Mouse (Mus musculus) monocyte, adult 2 months (primary cell): ENCODE results near the gene Zfp617.
"Not testable (repeated sequence)": the region's sequence is repeated elsewhere in the genome, so short reads cannot be mapped to it uniquely, and the experiment has no call there.

ENCODE experiments used
- DNase-seq, 2 experiments: peaks; one replicate each; pipeline ENCODE4 v3.0.0; 2022; ENCODE audit warnings: low spot score in 2 of 2, low read depth in 1 of 2

The Zfp617 gene

DNA sequence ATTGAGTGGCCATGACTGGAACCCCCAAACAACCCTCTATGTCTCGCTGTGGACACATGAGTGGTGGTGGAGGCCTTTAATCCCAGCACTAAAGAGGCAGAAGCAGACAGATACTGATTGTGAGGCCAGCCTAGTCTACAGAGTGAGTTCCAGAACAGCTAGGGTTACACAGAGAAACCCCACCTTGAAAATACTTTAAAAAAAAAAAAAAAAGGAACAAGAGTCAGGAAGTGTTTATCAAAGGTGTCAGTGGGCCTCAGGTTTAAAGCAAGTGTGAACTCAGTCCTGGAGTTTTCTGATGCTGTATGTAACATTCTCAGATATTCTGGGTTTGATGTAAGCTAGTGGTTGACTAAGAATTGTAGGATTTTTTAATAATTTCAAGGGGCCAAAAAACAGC, 44.1 kb downstream of the Zfp617 start:
- no peak for DNase-seq

DNA sequence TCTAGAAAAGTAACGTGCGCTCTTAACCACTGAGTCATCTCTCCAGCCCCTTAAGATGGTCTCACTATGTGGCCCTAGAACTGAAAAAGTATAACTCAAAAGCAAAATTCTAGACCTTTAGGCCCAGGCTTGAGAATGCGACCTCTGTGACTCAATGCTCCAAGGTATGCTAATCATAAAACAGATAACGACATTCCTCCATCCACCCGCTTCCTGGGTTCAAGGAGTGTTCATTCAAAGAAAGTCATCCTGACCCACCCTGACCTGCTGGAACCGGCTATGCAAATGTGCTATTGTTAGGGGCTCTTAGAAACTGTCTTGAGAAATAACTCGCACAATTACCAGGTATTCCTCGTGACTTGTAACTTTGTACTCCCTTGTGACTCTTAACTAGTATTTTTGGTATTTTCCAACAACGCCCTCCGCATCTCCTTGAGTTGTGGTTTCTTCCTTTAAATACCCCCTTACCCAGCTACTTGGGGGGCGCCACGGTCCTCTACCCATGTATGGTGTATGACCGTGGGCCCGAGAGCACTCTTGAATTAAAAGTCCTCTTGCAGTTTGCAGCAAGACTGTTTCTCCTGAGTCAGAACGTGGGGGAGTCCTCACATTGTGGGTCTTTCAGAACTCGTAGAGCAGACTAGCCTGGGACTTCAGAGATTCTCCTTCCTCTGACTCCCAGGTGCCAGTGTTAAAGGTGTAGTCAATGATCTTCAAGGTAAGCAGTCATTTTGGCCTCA, 44.7 kb downstream of the Zfp617 start:
- not testable (repeated sequence) for DNase-seq

DNA sequence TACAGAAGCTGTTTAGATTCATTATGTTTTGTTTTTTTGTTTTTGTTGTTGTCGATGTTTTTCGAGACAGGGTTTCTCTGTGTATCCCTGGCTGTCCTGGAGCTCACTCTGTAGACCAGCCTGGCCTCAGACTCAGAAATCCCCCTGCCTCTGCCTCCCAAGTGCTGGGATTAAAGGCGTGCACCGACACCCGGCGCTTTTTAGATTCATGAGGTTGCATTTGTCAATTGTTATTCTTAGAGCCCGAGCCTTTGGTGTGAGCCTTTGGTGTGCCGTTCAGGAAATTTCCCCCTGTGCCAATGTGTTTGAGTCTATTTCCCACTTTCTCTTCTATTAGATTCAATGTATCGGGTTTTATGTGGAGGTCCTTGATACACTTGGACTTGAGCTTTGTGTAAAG, 46.2 kb downstream of the Zfp617 start:
- no peak for DNase-seq

DNA sequence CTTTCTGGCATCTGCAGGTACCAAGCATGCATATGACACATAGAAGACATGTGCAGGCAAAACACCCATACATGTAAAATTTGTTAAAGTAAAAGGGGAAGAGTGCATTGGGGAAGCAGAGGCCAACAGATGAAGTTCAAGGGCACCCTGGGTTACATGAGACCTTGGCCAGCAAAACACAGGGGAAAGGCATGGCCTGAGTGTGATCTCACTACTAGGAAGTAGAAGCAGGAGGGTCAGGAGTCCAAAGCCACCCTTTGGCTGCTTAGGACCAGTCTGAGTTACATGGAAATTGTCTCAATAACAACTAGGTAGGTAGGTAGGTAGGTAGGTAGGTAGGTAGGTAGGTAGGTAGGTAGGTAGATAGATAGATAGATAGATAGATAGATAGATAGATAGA, 52.0 kb downstream of the Zfp617 start:
- DNase-seq, result no peak

DNA sequence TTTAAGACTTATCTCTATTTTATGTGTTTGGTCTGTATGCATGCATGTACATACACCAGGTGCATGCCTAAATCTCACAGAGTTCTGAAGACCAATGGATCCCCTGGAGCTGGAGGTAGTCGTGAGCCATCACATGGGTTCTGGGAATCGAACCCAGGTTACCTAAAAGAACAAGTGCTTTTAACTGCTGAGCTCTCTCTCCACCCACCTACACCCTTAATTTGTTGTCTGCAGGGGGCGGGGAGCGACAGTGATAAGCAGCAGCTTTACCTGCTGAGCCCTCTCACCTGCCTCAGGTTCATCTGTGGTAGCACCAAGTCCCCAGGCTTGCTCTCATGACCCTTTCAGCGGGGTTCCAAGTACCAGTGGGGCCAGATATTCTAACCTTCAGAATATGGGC, 53.4 kb downstream of the Zfp617 start:
- DNase-seq, result no peak

DNA sequence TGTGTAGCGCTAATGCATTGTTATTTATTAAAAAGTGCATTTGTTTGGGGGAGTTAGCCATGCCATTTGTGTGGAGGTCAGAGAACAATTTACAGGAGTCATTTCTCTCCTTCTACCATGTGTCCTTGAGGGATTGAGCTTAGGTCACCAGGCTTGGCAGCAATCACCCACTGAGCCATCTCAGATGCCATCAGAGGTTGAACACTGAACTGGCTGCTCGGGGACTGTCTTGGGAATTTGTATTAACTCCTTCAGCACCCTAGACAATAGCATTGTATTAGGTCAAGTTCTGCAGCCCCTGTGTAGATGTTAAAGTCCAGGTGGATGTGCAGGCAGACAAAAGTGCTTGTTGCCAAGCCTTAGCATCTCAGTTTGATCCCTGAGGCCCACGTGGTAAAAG, 55.6 kb downstream of the Zfp617 start:
- no peak for DNase-seq

DNA sequence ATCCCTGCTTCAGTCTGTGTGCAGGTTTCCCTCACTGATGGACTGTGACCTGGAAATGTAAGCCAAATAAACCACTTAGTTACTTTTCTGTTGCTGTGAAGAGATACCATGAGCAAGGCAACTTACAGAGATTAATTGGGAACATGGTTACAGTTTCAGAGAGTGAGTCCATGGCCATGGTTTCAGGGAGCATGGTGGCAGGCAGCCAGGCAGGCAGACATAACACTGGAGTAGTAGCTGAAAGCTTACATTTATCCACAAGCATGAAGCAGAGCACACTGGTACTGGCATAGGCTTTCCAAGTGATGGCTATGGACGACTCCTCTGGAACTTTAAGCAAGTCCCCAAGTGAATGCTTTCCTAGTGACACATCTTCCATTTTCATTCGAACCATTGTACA, 56.7 kb downstream of the Zfp617 start:
- no peak for DNase-seq

DNA sequence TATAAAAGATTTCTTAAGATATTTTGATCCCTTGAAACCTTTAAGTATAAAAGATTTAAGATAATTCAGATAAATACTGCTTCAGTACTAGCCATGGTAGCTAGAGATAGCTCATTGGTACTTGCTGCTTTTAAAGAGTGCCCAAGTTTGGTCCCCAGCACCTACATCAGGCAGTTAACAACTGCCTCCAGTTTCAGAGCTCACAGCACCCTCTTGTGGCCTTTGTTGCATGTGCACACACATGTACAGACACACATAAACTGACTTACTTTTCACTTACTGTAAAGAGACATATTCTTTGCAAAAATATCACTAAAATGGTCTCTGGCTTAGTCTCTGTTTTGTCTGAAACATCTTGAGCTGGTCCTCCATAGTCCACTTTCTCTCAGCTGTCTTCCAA, 58.0 kb downstream of the Zfp617 start:
- no peak for DNase-seq

DNA sequence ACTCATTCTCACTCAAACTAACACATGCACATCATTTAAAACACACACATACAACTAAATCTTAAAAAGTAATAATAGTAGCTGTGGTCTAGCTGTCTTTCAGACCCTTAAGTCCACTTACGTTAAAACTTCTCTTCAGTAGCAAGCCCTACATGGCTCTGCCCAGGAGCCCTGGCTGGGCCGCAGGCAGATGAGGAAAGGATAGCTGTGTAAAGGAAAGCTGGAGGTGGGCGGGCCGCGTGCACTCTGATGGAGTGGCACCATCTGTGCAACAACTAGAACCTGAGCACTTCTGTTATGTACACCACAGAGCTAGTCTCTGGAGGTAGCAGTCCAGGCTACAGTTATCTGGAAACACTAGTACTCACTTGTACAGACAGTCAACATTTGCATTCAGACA, 58.8 kb downstream of the Zfp617 start:
- no peak for DNase-seq

DNA sequence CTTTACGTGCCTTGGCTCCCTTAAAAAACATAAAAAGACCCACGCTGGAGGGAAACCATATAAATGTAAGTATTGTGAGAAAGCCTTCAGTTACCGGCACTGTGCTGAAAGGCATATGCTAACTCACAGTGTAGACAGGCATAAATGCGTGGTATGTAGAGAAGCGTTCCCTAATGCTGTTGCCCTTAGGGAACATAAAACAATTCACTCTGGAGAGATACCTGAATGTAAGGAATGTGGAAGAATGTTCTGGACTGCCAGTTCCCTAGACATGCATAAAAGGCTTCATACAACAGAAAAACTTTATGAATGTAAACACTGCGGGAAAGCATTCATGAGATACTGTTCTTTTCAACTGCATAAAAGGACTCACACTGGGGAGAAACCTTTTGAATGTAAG, 59.7 kb downstream of the Zfp617 start:
- DNase-seq, result no peak

DNA sequence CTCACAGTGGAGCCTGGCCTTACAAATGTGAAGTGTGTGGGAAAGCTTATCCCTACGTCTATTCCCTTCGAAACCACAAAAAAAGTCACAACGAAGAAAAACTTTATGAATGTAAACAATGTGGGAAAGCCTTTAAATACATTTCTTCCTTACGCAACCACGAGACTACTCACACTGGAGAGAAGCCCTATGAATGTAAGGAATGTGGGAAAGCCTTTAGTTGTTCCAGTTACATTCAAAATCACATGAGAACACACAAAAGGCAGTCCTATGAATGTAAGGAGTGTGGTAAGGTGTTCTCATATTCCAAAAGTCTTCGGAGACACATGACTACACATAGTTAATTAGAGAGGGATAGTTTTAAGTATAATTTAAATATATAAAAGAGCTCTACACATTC, 60.2 kb downstream of the Zfp617 start:
- DNase-seq, result no peak

DNA sequence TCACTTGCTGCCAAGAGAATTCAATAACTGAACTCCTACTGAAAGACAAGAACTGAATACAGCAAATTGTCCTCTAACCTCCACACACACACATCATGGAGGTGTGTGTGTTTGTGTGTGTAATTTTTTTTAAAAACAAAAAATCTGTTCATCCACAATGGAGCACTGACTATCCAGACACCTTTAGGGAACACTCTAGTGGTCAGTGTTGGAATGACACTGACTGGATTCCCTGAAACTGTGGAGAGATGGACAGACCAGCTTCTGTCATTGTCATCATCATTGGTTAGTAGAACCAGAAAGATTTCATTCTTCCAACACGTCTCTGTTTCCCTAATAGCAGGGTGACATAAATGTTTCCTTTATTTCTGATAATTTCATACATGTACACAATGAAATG, 63.5 kb downstream of the Zfp617 start:
- DNase-seq, result no peak

DNA sequence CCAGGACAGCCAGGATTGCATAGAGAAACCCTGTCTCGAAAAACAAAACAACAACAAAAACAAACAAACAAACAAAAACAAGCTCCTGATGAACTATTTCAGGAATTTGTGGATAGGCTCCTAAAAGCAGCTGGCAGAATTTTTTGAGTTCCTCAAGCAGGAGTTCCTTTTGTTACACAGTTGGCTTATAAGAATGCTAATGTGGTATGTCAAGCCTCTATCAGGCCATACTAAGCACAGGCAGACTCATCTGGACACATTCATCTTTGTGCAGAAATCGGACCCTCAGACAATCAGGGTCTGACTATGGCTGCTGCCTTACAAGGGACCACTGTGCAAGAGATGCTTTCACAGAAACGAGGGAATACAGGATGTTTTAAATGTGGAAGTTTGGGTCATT, 65.8 kb downstream of the Zfp617 start:
- no peak for DNase-seq

DNA sequence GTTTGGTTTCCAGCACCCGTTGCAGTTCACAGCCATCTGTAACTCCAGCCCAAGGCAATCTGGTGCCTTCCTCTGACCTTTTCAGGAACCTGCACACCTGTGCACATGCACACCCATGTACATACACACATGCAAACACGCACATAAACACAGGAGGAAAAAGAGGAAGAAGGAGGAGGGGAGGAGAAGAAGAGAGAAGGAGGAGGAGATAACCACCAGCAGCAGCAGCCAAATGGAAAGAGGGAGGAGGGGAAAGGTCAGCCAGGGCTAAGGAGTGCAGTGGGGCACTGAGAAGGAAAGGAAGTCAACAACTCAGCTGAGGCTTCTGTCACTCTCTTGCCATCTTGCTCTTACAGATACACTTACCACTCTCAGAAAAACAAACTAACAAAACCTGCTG, 72.6 kb downstream of the Zfp617 start:
- DNase-seq, result no peak

DNA sequence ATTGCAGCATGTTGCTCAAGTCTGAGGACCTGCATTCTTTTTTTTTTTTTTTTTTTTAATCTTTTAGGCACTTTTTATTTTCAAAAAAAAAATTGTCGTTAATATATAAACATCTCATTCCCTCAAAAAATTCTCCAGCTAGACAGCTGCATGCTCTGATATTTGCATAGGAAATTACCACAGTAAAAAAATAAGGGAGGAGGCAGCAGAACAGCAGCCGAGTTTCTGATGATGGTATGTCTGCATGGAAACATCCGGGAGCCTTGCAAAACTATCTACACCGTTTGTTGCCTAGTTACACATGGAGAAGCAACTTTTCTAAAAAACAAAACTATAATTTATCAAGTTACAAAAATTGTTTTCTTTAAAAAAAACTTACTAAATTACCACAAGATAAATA, 73.0 kb downstream of the Zfp617 start:
- no peak for DNase-seq
